In the genomic region with DNA sequence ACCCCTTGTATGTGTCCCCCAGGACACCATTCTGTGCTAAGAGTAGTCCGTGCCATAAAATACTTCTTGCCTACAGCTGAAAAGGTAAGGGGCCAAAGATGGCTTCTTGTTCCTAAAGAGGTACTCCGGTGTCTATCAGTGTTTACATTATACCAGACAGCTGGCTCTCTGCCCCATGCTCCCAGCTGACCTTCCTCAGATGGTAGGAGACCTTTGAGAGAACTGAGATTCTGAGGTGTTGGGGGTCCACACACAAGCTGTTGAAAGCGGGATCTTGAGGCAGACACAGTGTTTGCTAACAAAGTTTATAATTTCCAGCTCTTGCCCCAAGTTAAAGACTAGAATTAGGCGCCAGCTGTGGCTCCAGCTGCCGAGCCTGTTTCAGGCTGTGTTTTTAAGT, we compare ENCODE assay signal across 19 mouse cellular contexts. TPM values are rescaled to one million over a fixed set of nuclear protein-coding genes. Genes with fewer than 3 reads are reported as not detected.
DNase-seq lines count a peak whose midpoint lies in the region; ATAC-seq and TF ChIP-seq lines count a peak whose summit lies in the region.
"Had no signal": no experiment of that assay in that cellular context is flagged by ENCODE, and none has a peak within 500 bp of the region (broad histone marks: within the 10 kb centered on the region; RNA-seq: fewer than 3 reads in every experiment).

No protein-coding gene starts in this region.

- H3K4me1 ChIP-seq in embryonic facial prominence, embryonic 14.5 days (ENCODE audit: control insufficient read depth, insufficient read depth, low read length), result peaks cover 9% of the 10 kb centered on the region; the same call in 1 of the 2 replicates
- peaks cover 16% of the 10 kb centered on the region for H3K4me1 ChIP-seq in embryonic facial prominence, embryonic 10.5 days
- H3K4me1 ChIP-seq in heart, embryonic 12.5 days (replicated peaks), result peaks cover 63% of the 10 kb centered on the region
- H3K4me1 ChIP-seq in heart, embryonic 16.5 days (ENCODE audit: control insufficient read depth, insufficient read depth, low read length), result peaks cover 41% of the 10 kb centered on the region
- H3K4me1 ChIP-seq in CH12.LX (ENCODE audit: control insufficient read depth in 1 of 2, insufficient read depth in 2 of 2), result peaks cover 0 to 21% of the 10 kb centered on the region in 2 experiments; a peak in 2 of 4 replicates
- H3K4me1 ChIP-seq: forebrain, embryonic 15.5 days had no signal

- no peak overlapping the region for H3K4me2 ChIP-seq in embryonic facial prominence, embryonic 14.5 days (ENCODE audit: low read depth, low read length)
- no peak overlapping the region for H3K4me2 ChIP-seq in heart, embryonic 12.5 days
- H3K4me2 ChIP-seq in heart, embryonic 16.5 days (ENCODE audit: low read depth, low read length), result no peak overlapping the region
- peak overlapping the region; percentile 24 for H3K4me2 ChIP-seq in CH12.LX (ENCODE audit: insufficient read depth, low read depth, poor library complexity, severe bottlenecking)
- H3K4me2 ChIP-seq: forebrain, embryonic 15.5 days; hindbrain, embryonic 13.5 days had no signal

- no peak for TF ChIP-seq POLR2A in CH12.LX (IDR thresholded peaks at IDR 0.05; ENCODE audit: low read depth, low read length)

- no peaks in the 10 kb centered on the region for H3K27me3 ChIP-seq in embryonic facial prominence, embryonic 14.5 days (replicated peaks; ENCODE audit: control insufficient read depth, insufficient read depth, low read length)
- no peaks in the 10 kb centered on the region for H3K27me3 ChIP-seq in embryonic facial prominence, embryonic 10.5 days (replicated peaks; ENCODE audit: low read depth, poor library complexity, severe bottlenecking)
- no peaks in the 10 kb centered on the region for H3K27me3 ChIP-seq in heart, embryonic 12.5 days (replicated peaks)
- H3K27me3 ChIP-seq in heart, embryonic 16.5 days (ENCODE audit: control insufficient read depth, insufficient read depth, low read length), result no peaks in the 10 kb centered on the region
- no peaks in the 10 kb centered on the region for H3K27me3 ChIP-seq in CH12.LX (replicated peaks)
- H3K27me3 ChIP-seq: forebrain, embryonic 15.5 days; hindbrain, embryonic 13.5 days had no signal

- WGBS in embryonic facial prominence, embryonic 14.5 days, result 48% methylated on average over 5 of the region's 5 CpGs
- 61% methylated on average over 5 of the region's 5 CpGs for WGBS in embryonic facial prominence, embryonic 10.5 days
- WGBS in heart, embryonic 12.5 days, result 34% methylated on average over 5 of the region's 5 CpGs
- 37% methylated on average over 5 of the region's 5 CpGs for WGBS in heart, embryonic 16.5 days

- H3K9me3 ChIP-seq in embryonic facial prominence, embryonic 14.5 days (ENCODE audit: control insufficient read depth, low read length), result no peaks in the 10 kb centered on the region
- no peaks in the 10 kb centered on the region for H3K9me3 ChIP-seq in embryonic facial prominence, embryonic 10.5 days
- H3K9me3 ChIP-seq in heart, embryonic 12.5 days (replicated peaks), result no peaks in the 10 kb centered on the region
- no peaks in the 10 kb centered on the region for H3K9me3 ChIP-seq in heart, embryonic 16.5 days (replicated peaks; ENCODE audit: control insufficient read depth, low read length)
- no peaks in the 10 kb centered on the region for H3K9me3 ChIP-seq in CH12.LX (replicated peaks; ENCODE audit: low read length)
- H3K9me3 ChIP-seq: forebrain, embryonic 15.5 days; hindbrain, embryonic 13.5 days had no signal

- H3K36me3 ChIP-seq in embryonic facial prominence, embryonic 14.5 days (ENCODE audit: control insufficient read depth, insufficient read depth, low read length), result no peaks in the 10 kb centered on the region
- H3K36me3 ChIP-seq in embryonic facial prominence, embryonic 10.5 days (replicated peaks), result no peaks in the 10 kb centered on the region
- H3K36me3 ChIP-seq in heart, embryonic 12.5 days, result peaks cover 4% of the 10 kb centered on the region; the same call in 1 of the 2 replicates
- H3K36me3 ChIP-seq in heart, embryonic 16.5 days (ENCODE audit: control insufficient read depth, insufficient read depth), result no peaks in the 10 kb centered on the region
- no peaks in the 10 kb centered on the region for H3K36me3 ChIP-seq in CH12.LX (replicated peaks in 1 of 2; ENCODE audit: control insufficient read depth in 1 of 2, insufficient read depth in 1 of 2, low read length in 1 of 2)
- H3K36me3 ChIP-seq: forebrain, embryonic 15.5 days; hindbrain, embryonic 13.5 days had no signal

- no peak overlapping the region for H3K9ac ChIP-seq in embryonic facial prominence, embryonic 14.5 days (ENCODE audit: low read depth, low read length)
- H3K9ac ChIP-seq in heart, embryonic 12.5 days, result no peak overlapping the region
- H3K9ac ChIP-seq in heart, embryonic 16.5 days (ENCODE audit: low read length), result no peak overlapping the region
- H3K9ac ChIP-seq in CH12.LX (ENCODE audit: insufficient read depth, low read depth), result no peak overlapping the region
- H3K9ac ChIP-seq: forebrain, embryonic 15.5 days; hindbrain, embryonic 13.5 days had no signal

- dilution Hi-C loops in CH12.LX (cut with MboI; ENCODE audit: extremely low pct_ligation_motif_present, extremely low pct_unique_long_range_greater_than_20kb, low sequenced_read_pairs), result no loop called here

- TF ChIP-seq CTCF in CH12.LX (conservative IDR thresholded peaks at IDR 0.05 in 1 of 2, IDR thresholded peaks at IDR 0.05 in 1 of 2; ENCODE audit: low read depth in 2 of 2, low read length in 2 of 2), result no peak

- in situ Hi-C loops in CH12.LX (cut with MboI; ENCODE audit: low pct_ligation_motif_present, low pct_unique_long_range_greater_than_20kb, low sequenced_read_pairs), result no loop called here

- ATAC-seq in embryonic facial prominence, embryonic 14.5 days (ENCODE audit: low read depth), result no peak
- no peak for ATAC-seq in heart, embryonic 12.5 days (ENCODE audit: insufficient number of reproducible peaks, low FRiP score)
- ATAC-seq in heart, embryonic 16.5 days (replicated peaks; ENCODE audit: extremely low read depth, insufficient read depth, low FRiP score), result no peak
- ATAC-seq: forebrain, embryonic 15.5 days; hindbrain, postnatal 0 days had no signal

- no peak for TF ChIP-seq EP300 in CH12.LX (IDR thresholded peaks at IDR 0.05; ENCODE audit: low read length)

- no peak overlapping the region for H3K4me3 ChIP-seq in embryonic facial prominence, embryonic 14.5 days (ENCODE audit: low read depth, low read length)
- H3K4me3 ChIP-seq in embryonic facial prominence, embryonic 10.5 days, result no peak overlapping the region
- no peak overlapping the region for H3K4me3 ChIP-seq in heart, embryonic 12.5 days
- no peak overlapping the region for H3K4me3 ChIP-seq in heart, embryonic 16.5 days (ENCODE audit: low read length)
- H3K4me3 ChIP-seq in CH12.LX (replicated peaks in 1 of 3; ENCODE audit: low read depth in 2 of 3, low read length in 2 of 3, poor library complexity in 1 of 3), result no peak overlapping the region
- H3K4me3 ChIP-seq: forebrain, embryonic 15.5 days; hindbrain, embryonic 13.5 days had no signal

- TF ChIP-seq RAD21 in CH12.LX (IDR thresholded peaks at IDR 0.05; ENCODE audit: low read depth, low read length), result no peak

- H3K79me2 ChIP-seq in CH12.LX (replicated peaks; ENCODE audit: control insufficient read depth, extremely low read depth, insufficient read depth, poor library complexity, severe bottlenecking), result no peaks in the 10 kb centered on the region

- no peak overlapping the region for H3K27ac ChIP-seq in embryonic facial prominence, embryonic 14.5 days (replicated peaks; ENCODE audit: low read depth, low read length)
- no peak overlapping the region for H3K27ac ChIP-seq in embryonic facial prominence, embryonic 10.5 days (replicated peaks)
- peak overlapping the region; percentile 92 for H3K27ac ChIP-seq in heart, embryonic 12.5 days (ENCODE audit: poor library complexity, severe bottlenecking)
- peak overlapping the region; percentile 47 for H3K27ac ChIP-seq in heart, embryonic 16.5 days (ENCODE audit: low read length)
- no peak overlapping the region for H3K27ac ChIP-seq in CH12.LX (ENCODE audit: insufficient read depth, low read depth)
- H3K27ac ChIP-seq: forebrain, embryonic 15.5 days; hindbrain, embryonic 13.5 days; hindbrain, postnatal 0 days; kidney, postnatal 0 days had no signal

- DNase-seq in embryonic facial prominence, embryonic 14.5 days (ENCODE audit: low spot score), result peak; percentile 44
- no peak for DNase-seq in embryonic facial prominence, embryonic 10.5 days (ENCODE audit: low spot score)
- no peak for DNase-seq in heart, adult 9 months (ENCODE audit: low spot score in 2 of 2)
- no peak for DNase-seq in heart, adult 18-20 months
- no peak for DNase-seq in CH12.LX (ENCODE audit: extremely low read depth)
- DNase-seq: adrenal gland, adult 8-10 months; adrenal gland, postnatal 36 days; cerebellum, adult 2 months; cerebellum, postnatal 10 days; gastrocnemius, postnatal 36 days; kidney, adult 11 months; kidney, adult 9 months had no signal

TF ChIP-seq in CH12.LX, 34 proteins besides CTCF, POLR2A, EP300 and RAD21:
- TF ChIP-seq NELFE (IDR thresholded peaks at IDR 0.05; ENCODE audit: low read depth, low read length), result no peak
- TF ChIP-seq GABPA (IDR thresholded peaks at IDR 0.05; ENCODE audit: insufficient replicate concordance, low read depth, low read length), result no peak

RNA-seq across cellular contexts. Expression of gene Lpar3, which starts 53.7 kb away (rescaled TPM):
- 2.5 and 5.0 TPM in 2 replicates for polyA plus RNA-seq in embryonic facial prominence, embryonic 14.5 days (2014; fragmentation: Nextera tagmentation; extraction: Ambion mirVana)
- polyA plus RNA-seq in embryonic facial prominence, embryonic 10.5 days (2016; fragmentation: Nextera tagmentation; extraction: Ambion mirVana), result 0.55 and 0.72 TPM in 2 replicates
- 65.0 and 65.8 TPM in 2 replicates for polyA plus RNA-seq in heart, embryonic 12.5 days (2016; fragmentation: Nextera tagmentation; extraction: Ambion mirVana)
- polyA plus RNA-seq in heart, embryonic 16.5 days (2015; fragmentation: Nextera tagmentation; extraction: Ambion mirVana), result 36.0 and 43.7 TPM in 2 replicates
- total RNA-seq in heart, adult 18-20 months (2021), result under 1 TPM; 0.10 to 0.41 TPM
- not detected in 2 replicates for total RNA-seq in CH12.LX (2012; rRNA removed)
- total RNA-seq in CH12.LX (2014; rRNA removed), result not detected in 2 replicates
- not detected in 2 replicates for polyA plus RNA-seq in CH12.LX (2012; ENCODE audit: insufficient read length, low read depth)
- total RNA-seq: hematopoietic stem cell, adult 5-6 weeks had no signal

Comparison
In these comparisons a context has a peak if more than half of its experiments do, and no peak if none do; other contexts are left out.
1. H3K27ac ChIP-seq: peak in heart, embryonic 12.5 days (single experiment) and heart, embryonic 16.5 days (single experiment); none in embryonic facial prominence, embryonic 14.5 days (single experiment), embryonic facial prominence, embryonic 10.5 days (single experiment) and CH12.LX (single experiment).